Mouse (Mus musculus) ES-Bruce4 (cell line): ENCODE data around the gene Cubn.

Source experiments
- CTCF ChIP-seq: IDR thresholded peaks from one replicate; pipeline ENCODE4 v1.8.1; 2011; ENCODE audit warnings: low read depth, low read length
- POLR2A ChIP-seq: IDR thresholded peaks from one replicate; pipeline ENCODE4 v1.8.1; 2011; ENCODE audit warnings: low read length; ENCODE audit not compliant: insufficient read depth

- TF ChIP-seq CTCF: no peak
- TF ChIP-seq POLR2A: no peak
Observed at GRCm38 (mm10) chr2:13456821-13457220, 34.8 kb downstream of the Cubn start.
